9 mouse cellular contexts compared by ENCODE assay signal in genomic region chr17:28048425-28048824, GRCm38 (mm10). TPM values are rescaled to one million over a fixed set of nuclear protein-coding genes. Genes with fewer than 3 reads are reported as not detected.
DNase-seq lines count a peak whose midpoint lies in the region; ATAC-seq lines count a peak whose summit lies in the region.
"Had no signal": no experiment of that assay in that cellular context is flagged by ENCODE, and none has a peak within 500 bp of the region (broad histone marks: within the 10 kb centered on the region; RNA-seq: fewer than 3 reads in every experiment).

No protein-coding gene starts in this region.

- no peaks in the 10 kb centered on the region for H3K27me3 ChIP-seq in embryonic facial prominence, embryonic 10.5 days (replicated peaks; ENCODE audit: low read depth, poor library complexity, severe bottlenecking)
- H3K27me3 ChIP-seq in intestine, embryonic 15.5 days (replicated peaks): no peaks in the 10 kb centered on the region
- H3K27me3 ChIP-seq in midbrain, embryonic 15.5 days (replicated peaks): no peaks in the 10 kb centered on the region
- H3K27me3 ChIP-seq: lung, embryonic 15.5 days had no signal

- ATAC-seq in frontal cortex, adult (ENCODE audit: low TSS enrichment): peak; percentile 78
- peak; percentile 66; the same call in 1 of the 2 replicates for ATAC-seq in intestine, embryonic 15.5 days
- peak; percentile 51 for ATAC-seq in midbrain, embryonic 15.5 days (replicated peaks)

- WGBS in embryonic facial prominence, embryonic 10.5 days: 45% methylated on average over 4 of the region's 4 CpGs
- 43% methylated on average over 4 of the region's 4 CpGs for WGBS in intestine, embryonic 15.5 days
- 39% methylated on average over 4 of the region's 4 CpGs for WGBS in midbrain, embryonic 15.5 days

- no peaks in the 10 kb centered on the region for H3K9me3 ChIP-seq in embryonic facial prominence, embryonic 10.5 days
- no peaks in the 10 kb centered on the region for H3K9me3 ChIP-seq in intestine, embryonic 15.5 days
- no peaks in the 10 kb centered on the region for H3K9me3 ChIP-seq in midbrain, embryonic 15.5 days
- H3K9me3 ChIP-seq: lung, embryonic 15.5 days had no signal

- 0 out of 2 replicates have a peak overlapping the region, but pooled peaks have one; percentile 4 for H3K27ac ChIP-seq in embryonic facial prominence, embryonic 10.5 days (replicated peaks)
- no peak overlapping the region for H3K27ac ChIP-seq in intestine, embryonic 15.5 days
- H3K27ac ChIP-seq in midbrain, embryonic 15.5 days: 0 out of 2 replicates have a peak overlapping the region, but pooled peaks have one; percentile 4
- H3K27ac ChIP-seq: lung, embryonic 15.5 days had no signal

- no peak overlapping the region for H3K9ac ChIP-seq in intestine, embryonic 15.5 days
- no peak overlapping the region for H3K9ac ChIP-seq in midbrain, embryonic 15.5 days
- H3K9ac ChIP-seq: lung, embryonic 15.5 days had no signal

- H3K4me1 ChIP-seq in embryonic facial prominence, embryonic 10.5 days: peaks cover 8% of the 10 kb centered on the region; the same call in 1 of the 2 replicates
- no peaks in the 10 kb centered on the region for H3K4me1 ChIP-seq in intestine, embryonic 15.5 days (replicated peaks)
- H3K4me1 ChIP-seq in midbrain, embryonic 15.5 days: peaks cover 17% of the 10 kb centered on the region
- H3K4me1 ChIP-seq: lung, embryonic 15.5 days had no signal

- peaks cover 73% of the 10 kb centered on the region for H3K36me3 ChIP-seq in embryonic facial prominence, embryonic 10.5 days (replicated peaks)
- peaks cover 27% of the 10 kb centered on the region for H3K36me3 ChIP-seq in intestine, embryonic 15.5 days
- H3K36me3 ChIP-seq in midbrain, embryonic 15.5 days (replicated peaks): peaks cover 3% of the 10 kb centered on the region; the same call in 1 of the 2 replicates

- DNase-seq in frontal cortex, postnatal 25 days (ENCODE audit: low spot score in 2 of 2): no peak
- peak; percentile 14 to 21 for DNase-seq in B cell, adult 2 months
- DNase-seq in embryonic facial prominence, embryonic 10.5 days (ENCODE audit: low spot score): peak; percentile 66
- no peak for DNase-seq in adrenal gland, adult 2 months
- DNase-seq in frontal cortex, postnatal 14 days (ENCODE audit: low spot score in 2 of 2): no peak

- no peak overlapping the region for H3K4me2 ChIP-seq in intestine, embryonic 15.5 days (replicated peaks)
- no peak overlapping the region for H3K4me2 ChIP-seq in midbrain, embryonic 15.5 days
- H3K4me2 ChIP-seq: lung, embryonic 15.5 days had no signal

- no peak overlapping the region for H3K4me3 ChIP-seq in embryonic facial prominence, embryonic 10.5 days
- no peak overlapping the region for H3K4me3 ChIP-seq in intestine, embryonic 15.5 days (replicated peaks)
- H3K4me3 ChIP-seq in midbrain, embryonic 15.5 days: no peak overlapping the region
- H3K4me3 ChIP-seq: lung, embryonic 15.5 days had no signal

RNA-seq across cellular contexts. Expression of gene Tcp11, which starts 32.0 kb away (rescaled TPM):
- 0.54 and 0.83 TPM in 2 replicates for polyA plus RNA-seq in embryonic facial prominence, embryonic 10.5 days (2016; fragmentation: Nextera tagmentation; extraction: Ambion mirVana)
- 1.2 and 1.6 TPM in 2 replicates for polyA plus RNA-seq in intestine, embryonic 15.5 days (2015; fragmentation: Nextera tagmentation; extraction: Ambion mirVana)
- 1.9 and 2.2 TPM in 2 replicates for polyA plus RNA-seq in midbrain, embryonic 15.5 days (2015; fragmentation: Nextera tagmentation; extraction: Ambion mirVana)
- under 1 TPM in 1 of 2 experiments, not detected in 1; 0.24 TPM for total RNA-seq in adrenal gland, adult 2 months (2021)
- polyA plus RNA-seq in adrenal gland, adult 2 months (2012; rRNA removed): 0.08 TPM in 1 of 2 replicates, not detected in the other

Comparison
In these comparisons a context has a peak if more than half of its experiments do, and no peak if none do; other contexts are left out.
1. DNase-seq: peak in B cell, adult 2 months (2 of 2) and embryonic facial prominence, embryonic 10.5 days (single experiment); none in frontal cortex, postnatal 25 days (0 of 2), adrenal gland, adult 2 months (single experiment) and frontal cortex, postnatal 14 days (0 of 2).
2. Peak in every context shown above with its lines, with median percentiles within 50 percentile points of each other: ATAC-seq.